Mouse (Mus musculus) retina, adult 2 months (tissue): ENCODE measurements around the gene Pfkfb3.
A peak's percentile ranks its signal among the peaks of the same experiment; 100 is the strongest.

Experiments used
- DNase-seq: peaks from one replicate; pipeline ENCODE4 v3.0.0-alpha.2; 2012; ENCODE audit warnings: low read depth, low spot score

Gene Pfkfb3

DNA sequence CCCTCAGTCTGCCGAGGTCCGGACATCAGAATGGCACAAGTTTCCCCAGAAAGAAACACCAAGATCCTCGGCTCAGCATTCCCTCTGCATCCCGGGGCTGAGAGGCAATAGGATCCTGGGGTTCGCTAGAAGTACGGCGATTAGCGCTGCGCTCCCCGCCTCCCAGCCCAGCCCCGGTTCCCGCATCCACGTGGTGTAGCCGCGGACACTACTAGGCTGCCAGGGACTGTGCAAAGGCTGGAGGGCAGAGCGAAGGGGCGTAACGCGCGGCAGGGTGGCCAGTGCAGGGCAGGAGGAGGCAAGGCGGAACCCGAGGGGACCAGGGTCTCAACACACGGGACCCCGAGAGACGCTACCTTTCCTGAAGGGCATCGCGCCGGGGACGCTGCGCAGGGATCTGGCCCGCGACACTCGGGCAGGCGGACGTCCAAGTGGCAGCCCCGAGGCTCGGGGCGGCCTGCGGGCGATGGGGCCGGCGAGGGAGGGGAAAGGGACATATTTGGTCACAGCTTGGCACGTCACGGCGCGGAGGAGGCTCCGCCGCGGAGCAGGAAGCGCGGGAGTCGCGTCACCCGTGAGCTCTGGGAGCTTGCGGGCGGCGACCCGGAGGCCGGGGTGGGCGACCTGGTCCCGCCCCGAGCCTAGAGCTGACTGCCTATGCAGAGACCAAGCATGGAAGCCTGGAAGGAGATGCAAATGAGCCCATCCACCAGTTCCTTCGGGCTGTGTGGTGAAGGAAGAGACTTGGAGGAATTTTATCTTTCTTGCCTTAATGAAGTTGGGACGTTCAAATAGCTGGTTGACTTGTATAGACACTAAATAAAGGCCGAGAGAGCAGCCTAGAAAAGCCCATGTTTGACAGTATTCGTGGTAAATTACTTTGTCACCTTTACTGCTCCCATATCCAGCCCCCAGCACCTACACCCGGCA is at the start of gene Pfkfb3:
Pfkfb3 (minus strand) TSS at position 607 of the 930 bp plus-strand sequence.
- no peak for DNase-seq

GRCm38 (mm10) chr2:11602506-11603489 is 48.9 kb upstream of the Pfkfb3 start:
- DNase-seq: peak; percentile 91

DNA sequence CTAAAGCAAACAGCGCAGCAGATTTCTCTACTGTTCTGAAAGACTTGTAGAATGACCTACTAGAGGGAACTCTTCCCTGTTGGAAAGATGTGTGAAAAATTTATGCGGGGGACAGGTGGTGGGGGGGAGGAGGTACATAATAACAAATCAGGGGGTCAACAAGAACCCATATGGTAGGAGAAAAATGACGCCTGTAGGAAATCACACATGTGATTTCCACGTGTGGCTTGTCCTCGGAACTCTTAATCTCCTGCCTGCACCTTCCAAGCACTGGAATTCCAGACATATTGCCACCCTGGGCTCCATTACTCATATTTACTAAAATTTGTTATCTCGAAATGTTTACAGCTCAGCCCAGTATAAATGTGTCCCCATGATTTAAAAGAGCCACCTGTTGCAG is 47.9 kb upstream of the Pfkfb3 start:
- DNase-seq: no peak

DNA sequence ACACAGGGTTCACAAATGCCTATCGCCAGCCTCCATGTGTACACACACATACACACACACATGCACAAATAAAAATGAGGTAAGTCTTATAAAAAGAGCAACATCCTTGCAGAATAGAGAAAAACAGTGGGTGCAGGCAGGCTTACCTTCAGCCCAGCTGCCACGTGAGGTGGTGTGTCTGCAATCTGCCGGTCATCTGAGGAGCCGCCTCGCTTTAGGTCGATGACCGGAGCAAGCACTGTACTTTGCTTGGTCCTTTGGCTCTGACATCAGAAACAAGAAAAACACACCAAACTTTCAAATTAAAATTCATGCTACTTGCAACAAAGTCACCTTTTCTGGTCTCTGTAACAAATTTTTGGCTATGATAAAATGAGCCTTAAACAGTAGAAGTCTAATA is 44.0 kb upstream of the Pfkfb3 start:
- DNase-seq: no peak

GRCm38 (mm10) chr2:11596690-11597089 is 42.8 kb upstream of the Pfkfb3 start:
- DNase-seq: no peak

GRCm38 (mm10) chr2:11587996-11588395 is 34.1 kb upstream of the Pfkfb3 start:
- DNase-seq: no peak

- DNase-seq: no peak
Measured at GRCm38 (mm10) chr2:11579399-11579798, 25.5 kb upstream of the Pfkfb3 start.

DNA sequence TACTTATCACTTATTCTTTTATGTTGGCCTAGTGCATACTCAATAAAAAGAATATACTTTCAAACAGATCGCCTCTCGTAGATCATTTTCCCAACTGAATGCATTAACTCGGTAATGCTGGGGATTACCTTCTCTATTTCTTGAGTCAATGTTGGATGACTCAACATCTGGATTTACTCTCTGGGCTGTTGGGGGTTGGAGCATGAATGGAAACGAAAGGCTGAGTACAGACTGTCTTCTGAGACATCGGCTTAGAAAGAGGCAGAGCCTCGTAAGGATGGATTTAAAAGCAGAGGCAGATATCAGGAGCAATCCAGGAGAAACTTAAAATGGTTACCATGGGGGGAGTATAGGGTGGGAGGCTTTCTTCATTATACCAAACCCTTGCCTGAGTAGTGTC is 24.3 kb upstream of the Pfkfb3 start:
- no peak for DNase-seq

GRCm38 (mm10) chr2:11573684-11574083 is 19.8 kb upstream of the Pfkfb3 start:
- no peak for DNase-seq

DNA sequence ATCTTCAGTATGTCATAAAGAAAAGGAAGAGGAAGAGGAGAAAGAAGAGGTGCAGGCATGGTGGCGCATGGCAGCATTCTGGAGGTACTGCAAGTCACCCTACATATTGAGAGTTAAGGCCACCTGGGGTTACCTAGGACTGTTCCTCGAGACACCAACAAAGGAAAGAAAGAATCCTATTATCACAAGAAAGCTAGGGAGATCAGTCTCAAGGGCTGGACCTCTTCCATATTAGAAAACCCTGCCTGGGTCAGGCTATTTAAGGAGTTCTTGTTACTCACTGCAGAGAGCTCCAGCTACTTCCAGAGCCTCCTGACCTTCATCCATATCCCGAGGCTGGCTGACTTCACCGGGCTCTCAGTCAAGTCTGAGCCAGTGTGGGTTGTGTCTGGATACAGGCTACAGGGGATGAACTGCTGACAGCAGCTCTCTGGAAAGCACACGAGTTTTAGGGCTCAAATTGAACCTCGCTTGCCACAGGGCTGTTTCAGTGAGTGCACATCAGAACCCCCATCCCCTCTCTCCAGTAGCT is 17.2 kb upstream of the Pfkfb3 start:
- no peak for DNase-seq

- no peak for DNase-seq
Measured at GRCm38 (mm10) chr2:11568471-11568870, 14.6 kb upstream of the Pfkfb3 start.

- DNase-seq: no peak
Measured at GRCm38 (mm10) chr2:11567781-11568362, 14.0 kb upstream of the Pfkfb3 start.

DNA sequence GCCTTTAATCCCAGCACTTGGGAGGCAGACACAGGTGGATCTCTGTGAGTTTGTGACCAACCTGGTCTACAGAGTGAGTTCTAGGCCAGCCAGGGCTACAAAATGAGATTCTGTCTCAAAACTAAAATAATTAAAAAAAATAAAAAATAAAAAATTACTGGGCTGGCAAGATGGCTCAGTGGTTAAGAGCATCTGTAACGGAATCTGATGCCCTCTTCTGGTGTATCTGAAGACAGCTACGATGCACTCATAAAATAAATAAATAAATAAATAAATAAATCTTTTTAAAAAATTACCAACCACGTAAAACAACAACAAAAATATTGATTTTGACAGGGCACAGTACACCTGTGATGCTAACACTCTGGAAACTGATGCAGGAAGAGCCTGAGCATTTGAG is 13.0 kb upstream of the Pfkfb3 start:
- DNase-seq: no peak

DNA sequence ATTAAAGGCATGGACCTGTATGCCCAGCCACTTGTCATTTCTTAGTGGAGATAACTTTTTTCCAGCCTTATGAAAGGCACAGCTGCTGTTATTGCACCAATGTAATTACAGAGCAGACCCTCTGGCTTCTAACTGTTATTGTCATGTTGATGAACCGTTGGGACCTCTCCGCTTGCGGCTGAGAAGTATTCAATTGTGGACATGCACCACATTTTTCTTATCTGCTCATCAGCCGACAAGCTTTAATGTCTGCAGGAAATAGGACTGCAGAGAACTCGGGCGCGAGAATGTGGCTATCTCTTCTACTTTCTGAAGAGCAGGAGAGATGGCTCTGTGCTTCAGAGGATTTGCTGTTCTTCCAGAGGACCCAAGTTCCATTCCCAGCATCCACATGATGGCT is 12.4 kb upstream of the Pfkfb3 start:
- no peak for DNase-seq

DNA sequence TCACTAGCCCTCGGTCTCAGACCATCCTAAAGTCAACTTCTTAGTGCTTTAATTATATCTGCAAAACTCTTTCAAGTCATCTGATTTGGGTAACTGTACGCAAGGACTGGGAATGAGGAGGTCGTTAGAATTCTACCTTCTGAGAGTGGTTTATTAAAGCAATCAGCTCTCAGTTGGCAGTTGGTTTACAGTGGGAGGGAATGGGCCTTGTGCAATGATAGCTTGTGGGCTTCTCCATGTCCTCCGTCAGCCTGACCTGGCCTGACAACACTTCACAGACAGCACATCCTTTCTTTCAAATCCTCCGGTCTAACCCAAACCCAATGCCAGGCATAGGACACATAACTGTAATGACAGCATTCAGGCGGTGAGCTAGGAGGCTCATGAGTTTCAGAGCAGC is 10.9 kb upstream of the Pfkfb3 start:
- no peak for DNase-seq

DNA sequence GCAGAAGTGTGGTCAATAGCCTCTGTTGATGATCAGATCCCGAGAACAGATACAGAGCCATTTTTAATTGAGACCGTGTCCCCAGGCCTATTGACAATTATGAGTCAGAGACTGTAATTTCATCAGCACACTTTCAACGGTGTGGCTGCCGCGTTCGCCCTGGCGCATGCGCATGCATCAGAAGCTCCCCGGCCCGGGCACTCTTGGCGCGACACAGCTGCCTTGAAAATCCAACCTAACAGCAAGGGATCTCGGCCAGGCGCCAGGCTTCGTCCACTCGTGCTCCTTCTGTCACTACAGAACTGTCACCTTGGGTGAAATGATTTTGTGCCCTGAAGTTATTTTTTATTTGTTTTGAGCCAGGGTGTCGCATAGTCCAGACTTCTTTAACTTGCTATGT is 9.4 kb upstream of the Pfkfb3 start:
- no peak for DNase-seq

- no peak for DNase-seq
Measured at GRCm38 (mm10) chr2:11558654-11559053, 4.8 kb upstream of the Pfkfb3 start.

DNA sequence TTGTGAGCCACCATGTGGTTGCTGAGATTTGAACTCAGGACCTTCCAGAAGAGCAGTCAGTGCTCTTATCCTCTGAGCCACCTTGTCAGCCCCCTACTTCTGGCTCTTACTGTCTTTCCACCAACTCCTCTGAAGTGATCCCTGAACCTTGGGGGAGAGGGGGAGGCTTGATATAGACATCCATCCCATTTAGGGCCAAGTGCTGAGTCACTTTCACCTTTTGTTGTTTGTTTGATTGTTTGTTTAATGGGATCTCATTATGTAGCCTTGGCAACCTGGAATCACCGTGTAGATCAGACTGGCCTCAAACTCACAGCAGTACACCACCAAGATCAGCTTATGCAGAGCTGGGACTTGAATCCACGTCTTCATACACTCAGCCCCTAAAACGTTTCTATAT is 3.4 kb upstream of the Pfkfb3 start:
- DNase-seq: no peak

DNA sequence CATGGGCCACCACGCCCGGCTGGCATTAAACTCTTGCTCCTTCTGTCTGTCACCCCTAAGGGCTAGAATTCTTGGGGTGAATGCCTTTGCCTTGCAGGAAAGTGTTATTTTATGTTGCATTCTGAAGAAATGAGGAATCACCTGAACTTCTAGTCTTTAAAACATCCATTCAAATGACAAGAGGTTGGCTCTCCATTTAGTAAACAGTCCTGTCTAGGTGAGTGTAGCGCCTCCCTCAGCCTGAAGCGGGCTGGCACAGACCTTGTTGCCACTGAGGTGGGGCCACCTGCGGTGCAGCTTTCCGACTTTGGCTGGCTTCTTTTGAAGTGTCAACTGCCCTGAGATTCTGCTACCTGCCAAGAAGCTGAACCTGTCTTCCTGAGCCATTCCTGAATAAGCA is 1.4 kb upstream of the Pfkfb3 start:
- DNase-seq: no peak

GRCm38 (mm10) chr2:11552966-11553451 is 868 bp downstream of the Pfkfb3 start:
- no peak for DNase-seq

- no peak for DNase-seq
Measured at GRCm38 (mm10) chr2:11552297-11552821, 1.5 kb downstream of the Pfkfb3 start.
